Mouse (Mus musculus) neural tube, embryonic 11.5 days (tissue): ENCODE data around the gene Gdf11. TPM values are rescaled to one million over a fixed set of nuclear protein-coding genes. Genes with fewer than 3 reads are reported as not detected.

Experiments used
- ATAC-seq: fragments of 200-750 bp; cut with Nextera tagmentation; 2 replicates; pipeline ENCODE4 v1.8.0; 2017; ENCODE audit warnings: moderate number of reproducible peaks, mild to moderate bottlenecking, moderate TSS enrichment, moderate library complexity; ENCODE audit not compliant: insufficient read depth, low FRiP score, low TSS enrichment
- DNase-seq: peaks from one replicate; pipeline ENCODE4 v3.0.0-alpha.2; 2015; ENCODE audit warnings: low spot score
- H3K27ac ChIP-seq: fragments of 300-500 bp; sonication (generic); 2 replicates; pipeline ENCODE4 v1.5.1; 2014; ENCODE audit warnings: low read depth, mild to moderate bottlenecking, low read length
- H3K27me3 ChIP-seq: fragments of 300-500 bp; sonication (generic); 2 replicates; pipeline ENCODE4 v1.6.1; 2014; ENCODE audit warnings: mild to moderate bottlenecking, low read length, mixed read lengths; ENCODE audit not compliant: control insufficient read depth, insufficient read depth
- H3K36me3 ChIP-seq: fragments of 300-500 bp; sonication (generic); 2 replicates; pipeline ENCODE4 v1.6.1; 2014; ENCODE audit warnings: mild to moderate bottlenecking, low read length, moderate library complexity, mixed read lengths; ENCODE audit not compliant: control insufficient read depth, insufficient read depth
- H3K4me1 ChIP-seq: fragments of 300-500 bp; sonication (generic); 2 replicates; pipeline ENCODE4 v1.6.1; 2014; ENCODE audit warnings: low read length, mixed read lengths; ENCODE audit not compliant: control insufficient read depth, insufficient read depth
- H3K4me2 ChIP-seq: fragments of 300-500 bp; sonication (generic); 2 replicates; pipeline ENCODE4 v1.6.1; 2014; ENCODE audit warnings: low read depth, mild to moderate bottlenecking, moderate library complexity
- H3K4me3 ChIP-seq: fragments of 300-500 bp; sonication (generic); 2 replicates; pipeline ENCODE4 v1.5.1; 2014; ENCODE audit warnings: low read depth, low read length
- H3K9ac ChIP-seq: fragments of 300-500 bp; sonication (generic); 2 replicates; pipeline ENCODE4 v1.6.1; 2014; ENCODE audit warnings: mild to moderate bottlenecking, low read length
- H3K9me3 ChIP-seq: fragments of 300-500 bp; sonication (generic); 2 replicates; pipeline ENCODE4 v1.6.1; 2016; ENCODE audit warnings: low read length; ENCODE audit not compliant: control insufficient read depth
- WGBS: fragments of 180-500 bp; shearing (Covaris S2); extraction: QIAGEN DNeasy Blood & Tissue Kit; methylation state at CpG from one replicate; pipeline ENCODE4 v1.1.7; 2014; 5-methylcytosine and 5-hydroxymethylcytosine counted together
- polyA plus RNA-seq: library from polyadenylated mRNA; unstranded; fragments of >200 nt; fragmentation: Nextera tagmentation; extraction: Ambion mirVana; gene quantifications from 2 replicates; pipeline ENCODE4 v1.2.1, GENCODE M21; 2014

Gdf11 gene
- polyA plus RNA-seq, 1 experiment from 2014 or later, result 17.7 TPM

GRCm38 (mm10) chr10:128915550-128915949 lies 24.0 kb upstream of the Gdf11 start:
- H3K4me2 ChIP-seq, result no peak overlapping the region
- H3K4me1 ChIP-seq, result no peaks in the 10 kb centered on the region
- no peaks in the 10 kb centered on the region for H3K27me3 ChIP-seq
- no peak overlapping the region for H3K4me3 ChIP-seq
- 94% methylated on average over 2 of the region's 2 CpGs for WGBS
- H3K27ac ChIP-seq, result no peak overlapping the region
- H3K36me3 ChIP-seq, result peaks cover 4% of the 10 kb centered on the region; the same call in 1 of the 2 replicates
- no peaks in the 10 kb centered on the region for H3K9me3 ChIP-seq
- H3K9ac ChIP-seq, result no peak overlapping the region
- ATAC-seq (no peak), DNase-seq (no peak)

- Histone ChIP-seq H3K9ac (no peak overlapping the region), H3K27ac (no peak overlapping the region), H3K36me3 (peaks cover 4% of the 10 kb centered on the region; the same call in 1 of the 2 replicates), H3K27me3 (no peaks in the 10 kb centered on the region), H3K4me3 (no peak overlapping the region), H3K4me2 (no peak overlapping the region), H3K4me1 (no peaks in the 10 kb centered on the region), H3K9me3 (no peaks in the 10 kb centered on the region)
- ATAC-seq, result no peak
- no peak for DNase-seq
- WGBS, result 93% methylated on average over 12 of the region's 12 CpGs
These were observed 22.2 kb upstream of the Gdf11 start for GRCm38 (mm10) chr10:128913696-128914095.

- no peak overlapping the region for H3K4me3 ChIP-seq
- 11% methylated on average over 5 of the region's 5 CpGs for WGBS
- no peaks in the 10 kb centered on the region for H3K9me3 ChIP-seq
- 0 out of 2 replicates have a peak, but pooled peaks cover 1% of the 10 kb centered on the region for H3K27me3 ChIP-seq
- no peak overlapping the region for H3K9ac ChIP-seq
- ATAC-seq (peak; percentile 40; the same call in 1 of the 2 replicates), DNase-seq (peak; percentile 90)
- no peak overlapping the region for H3K27ac ChIP-seq
- no peaks in the 10 kb centered on the region for H3K4me1 ChIP-seq
- H3K4me2 ChIP-seq, result no peak overlapping the region
- peaks cover 4% of the 10 kb centered on the region; the same call in 1 of the 2 replicates for H3K36me3 ChIP-seq
These were observed 21.7 kb upstream of the Gdf11 start for GRCm38 (mm10) chr10:128913219-128913618.

GRCm38 (mm10) chr10:128912791-128913190 lies 21.3 kb upstream of the Gdf11 start:
- Histone ChIP-seq H3K9ac (no peak overlapping the region), H3K27me3 (0 out of 2 replicates have a peak, but pooled peaks cover 2% of the 10 kb centered on the region), H3K4me2 (no peak overlapping the region), H3K9me3 (no peaks in the 10 kb centered on the region), H3K4me1 (no peaks in the 10 kb centered on the region), H3K36me3 (peaks cover 4% of the 10 kb centered on the region; the same call in 1 of the 2 replicates), H3K4me3 (no peak overlapping the region), H3K27ac (no peak overlapping the region)
- no peak for DNase-seq
- WGBS, result 90% methylated on average over 4 of the region's 4 CpGs
- no peak for ATAC-seq

- ATAC-seq, result no peak
- peaks cover 4% of the 10 kb centered on the region; the same call in 1 of the 2 replicates for H3K36me3 ChIP-seq
- no peak overlapping the region for H3K9ac ChIP-seq
- no peak overlapping the region for H3K4me3 ChIP-seq
- no peak for DNase-seq
- H3K27me3 ChIP-seq, result 0 out of 2 replicates have a peak, but pooled peaks cover 2% of the 10 kb centered on the region
- 82% methylated on average over 3 of the region's 4 CpGs for WGBS
- no peak overlapping the region for H3K4me2 ChIP-seq
- H3K9me3 ChIP-seq, result no peaks in the 10 kb centered on the region
- no peak overlapping the region for H3K27ac ChIP-seq
- no peaks in the 10 kb centered on the region for H3K4me1 ChIP-seq
These were observed 20.8 kb upstream of the Gdf11 start for GRCm38 (mm10) chr10:128912268-128912667.

GRCm38 (mm10) chr10:128911430-128911829 lies 19.9 kb upstream of the Gdf11 start:
- H3K4me2 ChIP-seq, result no peak overlapping the region
- no peak overlapping the region for H3K9ac ChIP-seq
- no peak for ATAC-seq
- peak overlapping the region; percentile 67; the same call in 1 of the 2 replicates for H3K4me3 ChIP-seq
- 91% methylated on average over 6 of the region's 6 CpGs for WGBS
- H3K4me1 ChIP-seq, result no peaks in the 10 kb centered on the region
- H3K36me3 ChIP-seq, result no peaks in the 10 kb centered on the region; the same call in 1 of the 2 replicates
- H3K27me3 ChIP-seq, result 0 out of 2 replicates have a peak, but pooled peaks cover 2% of the 10 kb centered on the region
- no peaks in the 10 kb centered on the region for H3K9me3 ChIP-seq
- H3K27ac ChIP-seq, result no peak overlapping the region
- no peak for DNase-seq

- H3K9me3 ChIP-seq, result no peaks in the 10 kb centered on the region
- H3K4me1 ChIP-seq, result no peaks in the 10 kb centered on the region
- ATAC-seq, result peak; percentile 24
- WGBS, result 2% methylated on average over 41 of the region's 66 CpGs
- H3K4me3 ChIP-seq, result peak overlapping the region; percentile 67
- H3K27me3 ChIP-seq, result 0 out of 2 replicates have a peak, but pooled peaks cover 2% of the 10 kb centered on the region
- no peak overlapping the region for H3K27ac ChIP-seq
- peak overlapping the region; percentile 60 for H3K4me2 ChIP-seq
- peak overlapping the region; percentile 72 for H3K9ac ChIP-seq
- no peaks in the 10 kb centered on the region; the same call in 1 of the 2 replicates for H3K36me3 ChIP-seq
- DNase-seq, result peak; percentile 35
These were observed 18.7 kb upstream of the Gdf11 start for GRCm38 (mm10) chr10:128910066-128910841.

GRCm38 (mm10) chr10:128909567-128910028 lies 18.1 kb upstream of the Gdf11 start:
- Histone ChIP-seq H3K4me3 (peak overlapping the region; percentile 67), H3K4me1 (no peaks in the 10 kb centered on the region), H3K9ac (peak overlapping the region; percentile 72), H3K27me3 (0 out of 2 replicates have a peak, but pooled peaks cover 2% of the 10 kb centered on the region), H3K36me3 (no peaks in the 10 kb centered on the region; the same call in 1 of the 2 replicates), H3K27ac (no peak overlapping the region), H3K4me2 (peak overlapping the region; percentile 60), H3K9me3 (no peaks in the 10 kb centered on the region)
- WGBS, result 3% methylated on average over 23 of the region's 41 CpGs
- DNase-seq, result peak; percentile 83
- peak; percentile 77 for ATAC-seq
